Mouse (Mus musculus): ENCODE measurements around the gene Stx1b. TPM values are rescaled to one million over a fixed set of nuclear protein-coding genes. Genes with fewer than 3 reads are reported as not detected.

Stx1b gene
- total and polyA plus RNA-seq, 2 experiments from 2014 or later: 72.7 to 76.3 TPM

GRCm38 (mm10) chr7:127759716-127760115 is 64.6 kb downstream of the Stx1b start:
- DNase-seq (ENCODE audit: low spot score): no peak
- Histone ChIP-seq H3K9ac (replicated peaks; ENCODE audit: low read length) (no peak overlapping the region), H3K27me3 (ENCODE audit: insufficient read depth, low read length) (no peaks in the 10 kb centered on the region), H3K27ac (no peak overlapping the region), H3K4me2 (ENCODE audit: low read depth, low read length) (no peak overlapping the region), H3K4me1 (ENCODE audit: insufficient read depth, low read length) (no peaks in the 10 kb centered on the region), H3K36me3 (ENCODE audit: insufficient read depth, low read length) (peaks cover 20% of the 10 kb centered on the region; the same call in 1 of the 2 replicates), H3K9me3 (ENCODE audit: low read length) (no peaks in the 10 kb centered on the region), H3K4me3 (ENCODE audit: low read length) (no peak overlapping the region)
- ATAC-seq: no peak
- 81% methylated on average over 6 of the region's 6 CpGs for WGBS
- no peak for TF ChIP-seq CTCF (IDR thresholded peaks at IDR 0.05; ENCODE audit: low read depth)

Other genes starting within 250 kb of the Stx1b start
- 9.0 and 10.9 TPM in 2 replicates for gene Ccdc189, start 236.0 kb downstream of the Stx1b start, total RNA-seq (2014; rRNA removed)
- gene Ccdc189, start 236.0 kb downstream of the Stx1b start, polyA plus RNA-seq (2015; fragmentation: Nextera tagmentation; extraction: Ambion mirVana): 9.2 and 11.2 TPM in 2 replicates
- 33.6 and 34.6 TPM in 2 replicates for gene Rnf40, start 235.8 kb downstream of the Stx1b start, total RNA-seq (2014; rRNA removed)
- 35.6 and 36.2 TPM in 2 replicates for gene Rnf40, start 235.8 kb downstream of the Stx1b start, polyA plus RNA-seq (2015; fragmentation: Nextera tagmentation; extraction: Ambion mirVana)
- 36.2 and 40.0 TPM in 2 replicates for gene Zfp629, start 208.8 kb downstream of the Stx1b start, total RNA-seq (2014; rRNA removed)
- 12.1 and 12.3 TPM in 2 replicates for gene Zfp629, start 208.8 kb downstream of the Stx1b start, polyA plus RNA-seq (2015; fragmentation: Nextera tagmentation; extraction: Ambion mirVana)
- 86.8 and 105 TPM in 2 replicates for gene Bcl7c, start 115.6 kb downstream of the Stx1b start, total RNA-seq (2014; rRNA removed)
- gene Bcl7c, start 115.6 kb downstream of the Stx1b start, polyA plus RNA-seq (2015; fragmentation: Nextera tagmentation; extraction: Ambion mirVana): 48.8 and 50.9 TPM in 2 replicates
- 9.0 and 10.7 TPM in 2 replicates for gene Ctf1, start 111.8 kb downstream of the Stx1b start, total RNA-seq (2014; rRNA removed)
- gene Ctf1, start 111.8 kb downstream of the Stx1b start, polyA plus RNA-seq (2015; fragmentation: Nextera tagmentation; extraction: Ambion mirVana): 3.8 and 4.0 TPM in 2 replicates
- gene Ctf2, start 92.4 kb downstream of the Stx1b start, total RNA-seq (2014; rRNA removed): not detected in 2 replicates
- 0.13 TPM in 1 of 2 replicates, not detected in the other for gene Ctf2, start 92.4 kb downstream of the Stx1b start, polyA plus RNA-seq (2015; fragmentation: Nextera tagmentation; extraction: Ambion mirVana)
- 191 and 192 TPM in 2 replicates for gene Fbxl19, start 80.0 kb downstream of the Stx1b start, total RNA-seq (2014; rRNA removed)
- 6.8 and 7.0 TPM in 2 replicates for gene Fbxl19, start 80.0 kb downstream of the Stx1b start, polyA plus RNA-seq (2015; fragmentation: Nextera tagmentation; extraction: Ambion mirVana)
- gene Orai3, start 54.7 kb downstream of the Stx1b start, total RNA-seq (2014; rRNA removed): 20.0 and 35.8 TPM in 2 replicates
- gene Orai3, start 54.7 kb downstream of the Stx1b start, polyA plus RNA-seq (2015; fragmentation: Nextera tagmentation; extraction: Ambion mirVana): 10.8 and 11.3 TPM in 2 replicates
- 17.8 and 18.2 TPM in 2 replicates for gene Setd1a, start 47.9 kb downstream of the Stx1b start, total RNA-seq (2014; rRNA removed)
- gene Setd1a, start 47.9 kb downstream of the Stx1b start, polyA plus RNA-seq (2015; fragmentation: Nextera tagmentation; extraction: Ambion mirVana): 10.5 and 16.0 TPM in 2 replicates
- 0.05 and 2.9 TPM in 2 replicates for gene Gm49388, start 38.9 kb downstream of the Stx1b start, total RNA-seq (2014; rRNA removed)
- not detected in 2 replicates for gene Gm49388, start 38.9 kb downstream of the Stx1b start, polyA plus RNA-seq (2015; fragmentation: Nextera tagmentation; extraction: Ambion mirVana)
- gene Hsd3b7, start 23.9 kb downstream of the Stx1b start, total RNA-seq (2014; rRNA removed): 11.0 and 12.1 TPM in 2 replicates
- gene Hsd3b7, start 23.9 kb downstream of the Stx1b start, polyA plus RNA-seq (2015; fragmentation: Nextera tagmentation; extraction: Ambion mirVana): 10.3 and 11.3 TPM in 2 replicates
- gene Stx4a, start 255 bp downstream of the Stx1b start, total RNA-seq (2014; rRNA removed): 4.0 and 9.6 TPM in 2 replicates
- gene Stx4a, start 255 bp downstream of the Stx1b start, polyA plus RNA-seq (2015; fragmentation: Nextera tagmentation; extraction: Ambion mirVana): 28.4 and 31.8 TPM in 2 replicates
- 34.6 and 35.0 TPM in 2 replicates for gene Zfp646, start 51.7 kb upstream of the Stx1b start, total RNA-seq (2014; rRNA removed)
- gene Zfp646, start 51.7 kb upstream of the Stx1b start, polyA plus RNA-seq (2015; fragmentation: Nextera tagmentation; extraction: Ambion mirVana): 3.4 and 4.4 TPM in 2 replicates
- gene Zfp668, start 52.3 kb upstream of the Stx1b start, total RNA-seq (2014; rRNA removed): 25.8 and 26.2 TPM in 2 replicates
- 21.8 and 22.4 TPM in 2 replicates for gene Zfp668, start 52.3 kb upstream of the Stx1b start, polyA plus RNA-seq (2015; fragmentation: Nextera tagmentation; extraction: Ambion mirVana)
- 0.72 and 1.8 TPM in 2 replicates for gene Prss53, start 66.4 kb upstream of the Stx1b start, total RNA-seq (2014; rRNA removed)
- gene Prss53, start 66.4 kb upstream of the Stx1b start, polyA plus RNA-seq (2015; fragmentation: Nextera tagmentation; extraction: Ambion mirVana): 1.0 and 1.3 TPM in 2 replicates
- not detected in 2 replicates for gene Gm21974, start 70.9 kb upstream of the Stx1b start, total RNA-seq (2014; rRNA removed)
- not detected in 2 replicates for gene Gm21974, start 70.9 kb upstream of the Stx1b start, polyA plus RNA-seq (2015; fragmentation: Nextera tagmentation; extraction: Ambion mirVana)
- gene Vkorc1, start 71.1 kb upstream of the Stx1b start, total RNA-seq (2014; rRNA removed): 37.2 and 43.0 TPM in 2 replicates
- gene Vkorc1, start 71.1 kb upstream of the Stx1b start, polyA plus RNA-seq (2015; fragmentation: Nextera tagmentation; extraction: Ambion mirVana): 72.6 and 79.8 TPM in 2 replicates
- gene Bckdk, start 79.5 kb upstream of the Stx1b start, total RNA-seq (2014; rRNA removed): 44.3 and 55.0 TPM in 2 replicates
- 61.5 and 63.5 TPM in 2 replicates for gene Bckdk, start 79.5 kb upstream of the Stx1b start, polyA plus RNA-seq (2015; fragmentation: Nextera tagmentation; extraction: Ambion mirVana)
- 24.9 and 33.5 TPM in 2 replicates for gene Kat8, start 88.0 kb upstream of the Stx1b start, total RNA-seq (2014; rRNA removed)
- gene Kat8, start 88.0 kb upstream of the Stx1b start, polyA plus RNA-seq (2015; fragmentation: Nextera tagmentation; extraction: Ambion mirVana): 30.1 and 33.9 TPM in 2 replicates
- gene Prss8, start 105.6 kb upstream of the Stx1b start, total RNA-seq (2014; rRNA removed): 0.26 and 0.32 TPM in 2 replicates
- 0.35 and 0.44 TPM in 2 replicates for gene Prss8, start 105.6 kb upstream of the Stx1b start, polyA plus RNA-seq (2015; fragmentation: Nextera tagmentation; extraction: Ambion mirVana)
- gene Prss36, start 122.2 kb upstream of the Stx1b start, total RNA-seq (2014; rRNA removed): 17.0 and 19.9 TPM in 2 replicates
- 16.5 and 17.3 TPM in 2 replicates for gene Prss36, start 122.2 kb upstream of the Stx1b start, polyA plus RNA-seq (2015; fragmentation: Nextera tagmentation; extraction: Ambion mirVana)
- 34.4 and 45.0 TPM in 2 replicates for gene Fus, start 142.9 kb upstream of the Stx1b start, total RNA-seq (2014; rRNA removed)
- gene Fus, start 142.9 kb upstream of the Stx1b start, polyA plus RNA-seq (2015; fragmentation: Nextera tagmentation; extraction: Ambion mirVana): 281 and 299 TPM in 2 replicates
- 12.1 and 12.7 TPM in 2 replicates for gene Pycard, start 169.3 kb upstream of the Stx1b start, total RNA-seq (2014; rRNA removed)
- gene Pycard, start 169.3 kb upstream of the Stx1b start, polyA plus RNA-seq (2015; fragmentation: Nextera tagmentation; extraction: Ambion mirVana): 9.3 and 10.7 TPM in 2 replicates
- gene Trim72, start 179.4 kb upstream of the Stx1b start, total RNA-seq (2014; rRNA removed): 0.37 and 1.4 TPM in 2 replicates
- gene Trim72, start 179.4 kb upstream of the Stx1b start, polyA plus RNA-seq (2015; fragmentation: Nextera tagmentation; extraction: Ambion mirVana): not detected in 2 replicates
- 2.6 and 3.2 TPM in 2 replicates for gene Itgam, start 238.1 kb upstream of the Stx1b start, total RNA-seq (2014; rRNA removed)
- 1.2 and 1.3 TPM in 2 replicates for gene Itgam, start 238.1 kb upstream of the Stx1b start, polyA plus RNA-seq (2015; fragmentation: Nextera tagmentation; extraction: Ambion mirVana)
- gene Gm49368, start 238.1 kb upstream of the Stx1b start, total RNA-seq (2014; rRNA removed): not detected in 2 replicates
- gene Gm49368, start 238.1 kb upstream of the Stx1b start, polyA plus RNA-seq (2015; fragmentation: Nextera tagmentation; extraction: Ambion mirVana): not detected in 2 replicates

All from hindbrain, postnatal 0 days (tissue).